ENCODE assay signal across 31 mouse cellular contexts in the genomic region with DNA sequence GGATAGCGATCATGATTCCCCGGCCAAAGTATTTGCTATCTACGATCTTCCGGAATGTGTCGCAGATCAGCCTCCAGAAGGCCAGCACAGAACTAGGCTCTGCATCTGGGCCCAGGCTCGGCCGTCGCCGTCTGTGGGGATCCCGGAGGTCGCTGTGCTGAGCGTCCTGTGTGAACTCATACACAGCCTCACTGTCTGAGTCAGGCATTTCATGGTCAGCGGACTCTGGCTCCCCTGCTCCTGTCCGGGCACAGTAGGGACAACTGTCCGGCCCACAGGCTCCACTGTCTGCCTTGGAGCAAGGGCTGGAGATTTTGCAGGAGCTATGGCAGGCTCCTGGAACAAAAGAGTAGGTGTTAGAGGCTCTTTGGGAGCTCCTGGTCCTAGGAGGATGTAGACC. TPM values are rescaled to one million over a fixed set of nuclear protein-coding genes. Genes with fewer than 3 reads are reported as not detected.
DNase-seq lines count a peak whose midpoint lies in the region; ATAC-seq and TF ChIP-seq lines count a peak whose summit lies in the region.
"Had no signal": no experiment of that assay in that cellular context is flagged by ENCODE, and none has a peak within 500 bp of the region (broad histone marks: within the 10 kb centered on the region; RNA-seq: fewer than 3 reads in every experiment).

No protein-coding gene starts in this region.

- DNase-seq in adrenal gland, adult 2 months = peak; percentile 52
- no peak for DNase-seq in adrenal gland, adult (ENCODE audit: inconsistent age in 2 of 2, low spot score in 1 of 2)
- DNase-seq in liver, postnatal 0 days = no peak
- DNase-seq: cerebellum, adult 8-10 months; cerebellum, postnatal 25 days; gastrocnemius, adult 2 months; gastrocnemius, postnatal 36 days; heart, adult 2 months; kidney, adult 11 months; kidney, postnatal 14 days; layer of hippocampus, adult 9-11 months; lung, postnatal 4 days; thymus, adult 2 months; thymus, postnatal 36 days had no signal

- no peak for ATAC-seq in erythroblast, adult 5-6 weeks (replicated peaks; ENCODE audit: low FRiP score, poor library complexity, severe bottlenecking)
- no peak for ATAC-seq in liver, embryonic 12.5 days
- no peak for ATAC-seq in liver, postnatal 0 days
- ATAC-seq in liver, embryonic 16.5 days (ENCODE audit: low read depth) = no peak
- ATAC-seq in CD4-positive, CD25-positive, alpha-beta regulatory T cell, adult 4 months = no peak
- ATAC-seq: forebrain, embryonic 16.5 days; inflammation-experienced regulatory T-cells, adult 6 months had no signal

- H3K36me3 ChIP-seq in erythroblast, embryonic 14.5 days (ENCODE audit: control insufficient read depth) = no peaks in the 10 kb centered on the region
- H3K36me3 ChIP-seq in liver, embryonic 12.5 days = no peaks in the 10 kb centered on the region
- no peaks in the 10 kb centered on the region for H3K36me3 ChIP-seq in liver, postnatal 0 days (replicated peaks; ENCODE audit: insufficient read depth, low read length)
- H3K36me3 ChIP-seq in liver, embryonic 16.5 days (ENCODE audit: control insufficient read depth, insufficient read depth) = no peaks in the 10 kb centered on the region
- H3K36me3 ChIP-seq: G1E; heart, embryonic 15.5 days had no signal

- no peak for TF ChIP-seq EP300 in liver, postnatal 0 days (IDR thresholded peaks at IDR 0.05; ENCODE audit: low read depth)

- peak overlapping the region; percentile 58 for H3K4me2 ChIP-seq in liver, embryonic 12.5 days
- H3K4me2 ChIP-seq in liver, postnatal 0 days (ENCODE audit: low read depth, low read length) = no peak overlapping the region
- peak overlapping the region; percentile 54; the same call in 1 of the 2 replicates for H3K4me2 ChIP-seq in liver, embryonic 16.5 days (ENCODE audit: low read depth, low read length)
- H3K4me2 ChIP-seq: heart, embryonic 15.5 days; hindbrain, embryonic 13.5 days; midbrain, embryonic 12.5 days; neural tube, embryonic 13.5 days had no signal

- peak overlapping the region; percentile 67 for H3K4me3 ChIP-seq in erythroblast, embryonic 14.5 days (replicated peaks)
- H3K4me3 ChIP-seq in liver, embryonic 12.5 days = no peak overlapping the region
- H3K4me3 ChIP-seq in liver, postnatal 0 days (ENCODE audit: low read depth, low read length) = no peak overlapping the region
- no peak overlapping the region for H3K4me3 ChIP-seq in liver, embryonic 16.5 days (ENCODE audit: low read depth, low read length)
- H3K4me3 ChIP-seq: gastrocnemius, adult 2 months; heart, adult 2 months; heart, embryonic 15.5 days; hindbrain, embryonic 13.5 days; megakaryocyte, embryonic 14.5 days; midbrain, embryonic 12.5 days; neural tube, embryonic 13.5 days had no signal

- H3K27ac ChIP-seq in liver, embryonic 12.5 days = peak overlapping the region; percentile 67
- no peak overlapping the region for H3K27ac ChIP-seq in liver, postnatal 0 days (ENCODE audit: low read depth)
- H3K27ac ChIP-seq in liver, embryonic 16.5 days (ENCODE audit: low read length) = peak overlapping the region; percentile 57; the same call in 1 of the 2 replicates
- H3K27ac ChIP-seq: gastrocnemius, adult 2 months; heart, adult 2 months; heart, embryonic 15.5 days; hindbrain, embryonic 13.5 days; neural tube, embryonic 13.5 days had no signal

- peaks cover 57% of the 10 kb centered on the region for H3K4me1 ChIP-seq in erythroblast, embryonic 14.5 days (ENCODE audit: control insufficient read depth)
- H3K4me1 ChIP-seq in liver, embryonic 12.5 days = peaks cover 33% of the 10 kb centered on the region
- H3K4me1 ChIP-seq in liver, postnatal 0 days (ENCODE audit: insufficient read depth) = no peaks in the 10 kb centered on the region
- peaks cover 22% of the 10 kb centered on the region for H3K4me1 ChIP-seq in liver, embryonic 16.5 days (ENCODE audit: control insufficient read depth, low read depth, low read length)
- H3K4me1 ChIP-seq: megakaryocyte, embryonic 14.5 days had no signal

- no peak for TF ChIP-seq CTCF in liver, postnatal 0 days (IDR thresholded peaks at IDR 0.05; ENCODE audit: low read depth)

- no peak overlapping the region for H3K9ac ChIP-seq in liver, embryonic 12.5 days
- H3K9ac ChIP-seq in liver, postnatal 0 days (replicated peaks) = no peak overlapping the region
- no peak overlapping the region for H3K9ac ChIP-seq in liver, embryonic 16.5 days (ENCODE audit: low read depth, low read length)
- H3K9ac ChIP-seq: heart, embryonic 15.5 days; midbrain, embryonic 12.5 days; neural tube, embryonic 13.5 days had no signal

- WGBS in liver, embryonic 12.5 days (ENCODE audit: insufficient replicate concordance) = 80% methylated on average over 15 of the region's 15 CpGs
- WGBS in liver, postnatal 0 days (ENCODE audit: insufficient replicate concordance) = 74% methylated on average over 15 of the region's 15 CpGs
- 74% methylated on average over 15 of the region's 15 CpGs for WGBS in liver, embryonic 16.5 days (ENCODE audit: insufficient replicate concordance)

- no peaks in the 10 kb centered on the region for H3K9me3 ChIP-seq in erythroblast, embryonic 14.5 days (ENCODE audit: control insufficient read depth, low read length)
- no peaks in the 10 kb centered on the region for H3K9me3 ChIP-seq in liver, embryonic 12.5 days (replicated peaks)
- no peaks in the 10 kb centered on the region for H3K9me3 ChIP-seq in liver, postnatal 0 days (ENCODE audit: low read length)
- H3K9me3 ChIP-seq in liver, embryonic 16.5 days (replicated peaks; ENCODE audit: control insufficient read depth, low read length) = no peaks in the 10 kb centered on the region
- H3K9me3 ChIP-seq: G1E; heart, embryonic 15.5 days; hindbrain, embryonic 13.5 days; megakaryocyte, embryonic 14.5 days; midbrain, embryonic 12.5 days; neural tube, embryonic 13.5 days had no signal

- H3K27me3 ChIP-seq in erythroblast, embryonic 14.5 days (ENCODE audit: control insufficient read depth) = peaks cover 11% of the 10 kb centered on the region
- H3K27me3 ChIP-seq in liver, embryonic 12.5 days (replicated peaks) = peaks cover 55% of the 10 kb centered on the region
- 0 out of 2 replicates have a peak, but pooled peaks cover 4% of the 10 kb centered on the region for H3K27me3 ChIP-seq in liver, postnatal 0 days (ENCODE audit: insufficient read depth, low read length)
- peaks cover 2% of the 10 kb centered on the region; the same call in 1 of the 2 replicates for H3K27me3 ChIP-seq in liver, embryonic 16.5 days (ENCODE audit: control insufficient read depth, insufficient read depth, low read depth, low read length)
- H3K27me3 ChIP-seq: hindbrain, embryonic 13.5 days; midbrain, embryonic 12.5 days; neural tube, embryonic 13.5 days had no signal

RNA-seq across cellular contexts. Expression of a gene that starts 17.0 kb away (rescaled TPM):
- under 1 TPM; 0.61 to 0.69 TPM for total RNA-seq in adrenal gland, adult 2 months (2021)
- polyA plus RNA-seq in adrenal gland, adult 2 months (2012; rRNA removed) = 2.7 and 3.5 TPM in 2 replicates
- polyA plus RNA-seq in erythroblast, embryonic 14.5 days (2012) = 10.3 and 14.4 TPM in 2 replicates
- 109 and 122 TPM in 2 replicates for total RNA-seq in erythroblast, adult 5-6 weeks (2015; ENCODE audit: low replicate concordance)
- total RNA-seq in erythroblast, adult 5-6 weeks (2017; ENCODE audit: low replicate concordance) = 78.9 and 102 TPM in 2 replicates
- 2.5 and 3.2 TPM in 2 replicates for polyA plus RNA-seq in liver, embryonic 12.5 days (2016; fragmentation: Nextera tagmentation; extraction: Ambion mirVana)
- 0.14 and 0.29 TPM in 2 replicates for polyA plus RNA-seq in liver, postnatal 0 days (2015; fragmentation: Nextera tagmentation; extraction: Ambion mirVana)
- 1.9 TPM in 2 replicates for polyA plus RNA-seq in liver, embryonic 16.5 days (2015; fragmentation: Nextera tagmentation; extraction: Ambion mirVana)
- polyA plus RNA-seq in CD4-positive, CD25-positive, alpha-beta regulatory T cell, adult 4 months (2017; shearing (Covaris generic)) = not detected
- polyA plus RNA-seq: G1E; inflammation-experienced regulatory T-cells, adult 6 months had no signal

RNA-seq across cellular contexts. Expression of a gene that starts 29.0 kb away (rescaled TPM):
- total RNA-seq in adrenal gland, adult 2 months (2021) = not detected
- polyA plus RNA-seq in adrenal gland, adult 2 months (2012; rRNA removed) = not detected in 2 replicates
- not detected in 2 replicates for polyA plus RNA-seq in erythroblast, embryonic 14.5 days (2012)
- not detected in 2 replicates for total RNA-seq in erythroblast, adult 5-6 weeks (2015; ENCODE audit: low replicate concordance)
- total RNA-seq in erythroblast, adult 5-6 weeks (2017; ENCODE audit: low replicate concordance) = not detected in 2 replicates
- not detected in 2 replicates for polyA plus RNA-seq in liver, embryonic 12.5 days (2016; fragmentation: Nextera tagmentation; extraction: Ambion mirVana)
- polyA plus RNA-seq in liver, postnatal 0 days (2015; fragmentation: Nextera tagmentation; extraction: Ambion mirVana) = not detected in 2 replicates
- polyA plus RNA-seq in liver, embryonic 16.5 days (2015; fragmentation: Nextera tagmentation; extraction: Ambion mirVana) = not detected in 2 replicates
- not detected for polyA plus RNA-seq in CD4-positive, CD25-positive, alpha-beta regulatory T cell, adult 4 months (2017; shearing (Covaris generic))
- total RNA-seq: G1E; gastrocnemius, adult 2 months; gastrocnemius, postnatal 36 days; liver, adult 2 months had no signal
- polyA plus RNA-seq: C2C12; forebrain, embryonic 11.5 days; G1E; inflammation-experienced regulatory T-cells, adult 6 months; limb, embryonic 11.5 days; liver, adult 2 months had no signal

RNA-seq across cellular contexts. Expression of a gene that starts 42.8 kb away (rescaled TPM):
- 10 to 100 TPM; 23.3 to 40.4 TPM for total RNA-seq in adrenal gland, adult 2 months (2021)
- 23.0 and 25.5 TPM in 2 replicates for polyA plus RNA-seq in adrenal gland, adult 2 months (2012; rRNA removed)
- polyA plus RNA-seq in erythroblast, embryonic 14.5 days (2012) = not detected in 2 replicates
- total RNA-seq in erythroblast, adult 5-6 weeks (2015; ENCODE audit: low replicate concordance) = not detected in 2 replicates
- not detected in 2 replicates for total RNA-seq in erythroblast, adult 5-6 weeks (2017; ENCODE audit: low replicate concordance)
- not detected in 2 replicates for polyA plus RNA-seq in liver, embryonic 12.5 days (2016; fragmentation: Nextera tagmentation; extraction: Ambion mirVana)
- 0.21 and 0.22 TPM in 2 replicates for polyA plus RNA-seq in liver, postnatal 0 days (2015; fragmentation: Nextera tagmentation; extraction: Ambion mirVana)
- polyA plus RNA-seq in liver, embryonic 16.5 days (2015; fragmentation: Nextera tagmentation; extraction: Ambion mirVana) = 0.08 TPM in 1 of 2 replicates, not detected in the other
- not detected for polyA plus RNA-seq in CD4-positive, CD25-positive, alpha-beta regulatory T cell, adult 4 months (2017; shearing (Covaris generic))
- total RNA-seq: G1E; liver, adult 2 months had no signal
- polyA plus RNA-seq: G1E; inflammation-experienced regulatory T-cells, adult 6 months had no signal

Comparison
In these comparisons a context has a peak if more than half of its experiments do, and no peak if none do; other contexts are left out.
1. RNA of a gene that starts 42.8 kb away (polyA plus RNA-seq): 23.0 to 25.5 TPM in adrenal gland, adult 2 months; 0.21 to 0.22 TPM in liver, postnatal 0 days, 0.08 TPM in liver, embryonic 16.5 days, not detected in liver, embryonic 12.5 days, not detected in erythroblast, embryonic 14.5 days and not detected in CD4-positive, CD25-positive, alpha-beta regulatory T cell, adult 4 months; every median in the first group is over 10 times any median in the second.